Mouse (Mus musculus) monocyte, adult 2 months (primary cell): Measurements from ENCODE around the gene Ahdc1.

Experiments
- DNase-seq, 2 experiments: peaks; one replicate each; pipeline ENCODE4 v3.0.0; 2022; ENCODE audit warnings: low spot score in 2 of 2, low read depth in 1 of 2

The Ahdc1 gene

GRCm38 (mm10) chr4:133037798-133038197 lies 26.7 kb downstream of the Ahdc1 start:
- DNase-seq: no peak

GRCm38 (mm10) chr4:133038521-133039115 lies 27.6 kb downstream of the Ahdc1 start:
- no peak for DNase-seq

GRCm38 (mm10) chr4:133039116-133039819 lies 28.2 kb downstream of the Ahdc1 start:
- no peak for DNase-seq

- no peak for DNase-seq
Observed at GRCm38 (mm10) chr4:133039832-133040231, 28.8 kb downstream of the Ahdc1 start.

GRCm38 (mm10) chr4:133040241-133040904 lies 29.3 kb downstream of the Ahdc1 start:
- DNase-seq: no peak

GRCm38 (mm10) chr4:133042244-133042643 lies 31.2 kb downstream of the Ahdc1 start:
- no peak for DNase-seq

- no peak for DNase-seq
Observed at GRCm38 (mm10) chr4:133042651-133043635, 31.9 kb downstream of the Ahdc1 start.

- no peak for DNase-seq
Observed at GRCm38 (mm10) chr4:133043798-133044646, 33.0 kb downstream of the Ahdc1 start.

- DNase-seq: no peak
Observed at GRCm38 (mm10) chr4:133044647-133045094, 33.6 kb downstream of the Ahdc1 start.

- DNase-seq: no peak
Observed at GRCm38 (mm10) chr4:133045771-133046474, 34.9 kb downstream of the Ahdc1 start.

- no peak for DNase-seq
Observed at GRCm38 (mm10) chr4:133046691-133047352, 35.8 kb downstream of the Ahdc1 start.

- no peak for DNase-seq
Observed at GRCm38 (mm10) chr4:133047353-133048105, 36.5 kb downstream of the Ahdc1 start.

GRCm38 (mm10) chr4:133049071-133049920 lies 38.2 kb downstream of the Ahdc1 start:
- DNase-seq: no peak

- no peak for DNase-seq
Observed at GRCm38 (mm10) chr4:133050196-133050836, 39.3 kb downstream of the Ahdc1 start.

- no peak for DNase-seq
Observed at GRCm38 (mm10) chr4:133050837-133051549, 39.9 kb downstream of the Ahdc1 start.

GRCm38 (mm10) chr4:133051550-133051865 lies 40.4 kb downstream of the Ahdc1 start:
- DNase-seq: no peak
